8 mouse cellular contexts compared by ENCODE assay signal in the genomic region with DNA sequence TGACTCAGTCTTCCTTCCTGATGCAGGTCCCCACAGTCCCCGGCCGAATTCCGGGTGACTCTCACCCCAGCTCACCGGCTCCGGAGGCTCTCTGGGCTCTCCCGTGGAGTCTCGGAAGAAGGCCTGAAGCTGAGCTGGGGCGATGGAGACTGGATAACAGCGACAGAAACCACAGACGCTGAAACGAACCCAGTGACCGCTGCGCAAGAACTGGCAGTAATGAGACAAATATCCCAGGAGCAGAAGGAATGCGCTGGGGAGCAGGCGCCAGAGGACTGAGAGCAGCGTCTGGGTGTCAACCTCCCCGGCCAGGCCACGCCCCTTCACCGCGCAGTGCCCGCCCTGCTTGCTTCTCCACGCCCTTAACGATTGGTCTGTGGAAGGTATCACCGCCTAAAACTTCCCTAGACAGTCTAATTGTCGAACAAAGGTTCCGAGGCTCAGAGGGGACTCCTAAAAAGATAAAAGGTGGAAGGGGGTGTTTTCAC. TPM values are rescaled to one million over a fixed set of nuclear protein-coding genes. Genes with fewer than 3 reads are reported as not detected.
A peak's percentile ranks its signal among the peaks of the same experiment; 100 is the strongest.
DNase-seq lines count a peak whose midpoint lies in the region; ATAC-seq and TF ChIP-seq lines count a peak whose summit lies in the region.

A gene (minus strand): TSS at position 335 of the 488 bp plus-strand sequence.

- TF ChIP-seq POLR2A in CH12.LX (IDR thresholded peaks at IDR 0.05; ENCODE audit: low read depth, low read length) = peak; percentile 80

- ATAC-seq in forebrain, embryonic 11.5 days (replicated peaks; ENCODE audit: low FRiP score) = peak; percentile 97
- peak; percentile 98 for ATAC-seq in heart, embryonic 16.5 days (replicated peaks; ENCODE audit: extremely low read depth, insufficient read depth, low FRiP score)
- peak; percentile 90 for ATAC-seq in liver, embryonic 15.5 days (ENCODE audit: insufficient read depth)
- ATAC-seq in neural tube, embryonic 12.5 days (ENCODE audit: low FRiP score, low read depth) = peak; percentile 95

- no peaks in the 10 kb centered on the region for H3K9me3 ChIP-seq in CH12.LX (replicated peaks; ENCODE audit: low read length)
- no peaks in the 10 kb centered on the region for H3K9me3 ChIP-seq in forebrain, embryonic 11.5 days (ENCODE audit: control insufficient read depth, low read length)
- H3K9me3 ChIP-seq in heart, embryonic 16.5 days (replicated peaks; ENCODE audit: control insufficient read depth, low read length) = no peaks in the 10 kb centered on the region
- H3K9me3 ChIP-seq in liver, embryonic 15.5 days (replicated peaks) = no peaks in the 10 kb centered on the region
- H3K9me3 ChIP-seq in neural tube, embryonic 12.5 days = no peaks in the 10 kb centered on the region

- H3K27ac ChIP-seq in CH12.LX (ENCODE audit: insufficient read depth, low read depth) = no peak within 1 kb of the TSS; the same call in 1 of the 2 replicates
- H3K27ac ChIP-seq in forebrain, embryonic 11.5 days (ENCODE audit: low read depth, low read length) = no peak within 1 kb of the TSS
- H3K27ac ChIP-seq in heart, embryonic 16.5 days (ENCODE audit: low read length) = peak within 1 kb of the TSS; percentile 93
- H3K27ac ChIP-seq in liver, embryonic 15.5 days (replicated peaks) = peak within 1 kb of the TSS; percentile 91
- peak within 1 kb of the TSS; percentile 29; the same call in 1 of the 2 replicates for H3K27ac ChIP-seq in neural tube, embryonic 12.5 days

- peak within 1 kb of the TSS; percentile 66 to 93 (median 78) for H3K4me3 ChIP-seq in CH12.LX (replicated peaks in 1 of 3; ENCODE audit: low read depth in 2 of 3, low read length in 2 of 3, poor library complexity in 1 of 3)
- H3K4me3 ChIP-seq in forebrain, embryonic 11.5 days (ENCODE audit: low read depth, low read length) = peak within 1 kb of the TSS; percentile 38
- H3K4me3 ChIP-seq in heart, embryonic 16.5 days (ENCODE audit: low read length) = peak within 1 kb of the TSS; percentile 69
- H3K4me3 ChIP-seq in liver, embryonic 15.5 days (replicated peaks) = peak within 1 kb of the TSS; percentile 74
- H3K4me3 ChIP-seq in neural tube, embryonic 12.5 days = peak within 1 kb of the TSS; percentile 35

- peak within 1 kb of the TSS; percentile 84 for H3K4me2 ChIP-seq in CH12.LX (ENCODE audit: insufficient read depth, low read depth, poor library complexity, severe bottlenecking)
- peak within 1 kb of the TSS; percentile 58 for H3K4me2 ChIP-seq in forebrain, embryonic 11.5 days (ENCODE audit: low read depth, low read length, severe bottlenecking)
- peak within 1 kb of the TSS; percentile 72 for H3K4me2 ChIP-seq in heart, embryonic 16.5 days (ENCODE audit: low read depth, low read length)
- peak within 1 kb of the TSS; percentile 77 for H3K4me2 ChIP-seq in liver, embryonic 15.5 days
- H3K4me2 ChIP-seq in neural tube, embryonic 12.5 days (replicated peaks) = peak within 1 kb of the TSS; percentile 65

- peaks cover 23 to 51% of the 10 kb centered on the region in 2 experiments for H3K4me1 ChIP-seq in CH12.LX (ENCODE audit: control insufficient read depth in 1 of 2, insufficient read depth in 2 of 2)
- H3K4me1 ChIP-seq in forebrain, embryonic 11.5 days (replicated peaks; ENCODE audit: control insufficient read depth, insufficient read depth, low read length) = no peaks in the 10 kb centered on the region
- peaks cover 16% of the 10 kb centered on the region for H3K4me1 ChIP-seq in heart, embryonic 16.5 days (ENCODE audit: control insufficient read depth, insufficient read depth, low read length)
- H3K4me1 ChIP-seq in liver, embryonic 15.5 days (replicated peaks) = peaks cover 42% of the 10 kb centered on the region
- no peaks in the 10 kb centered on the region for H3K4me1 ChIP-seq in neural tube, embryonic 12.5 days

- H3K27me3 ChIP-seq in CH12.LX (replicated peaks) = no peaks in the 10 kb centered on the region
- no peaks in the 10 kb centered on the region for H3K27me3 ChIP-seq in forebrain, embryonic 11.5 days (ENCODE audit: control insufficient read depth, insufficient read depth, low read length)
- H3K27me3 ChIP-seq in heart, embryonic 16.5 days (ENCODE audit: control insufficient read depth, insufficient read depth, low read length) = no peaks in the 10 kb centered on the region
- no peaks in the 10 kb centered on the region for H3K27me3 ChIP-seq in liver, embryonic 15.5 days
- H3K27me3 ChIP-seq in neural tube, embryonic 12.5 days (replicated peaks) = no peaks in the 10 kb centered on the region

- no peak for TF ChIP-seq EP300 in CH12.LX (IDR thresholded peaks at IDR 0.05; ENCODE audit: low read length)

- WGBS in forebrain, embryonic 11.5 days = under 1% methylated on average over 26 of the region's 26 CpGs
- WGBS in heart, embryonic 16.5 days = under 1% methylated on average over 26 of the region's 26 CpGs
- under 1% methylated on average over 26 of the region's 26 CpGs for WGBS in liver, embryonic 15.5 days (ENCODE audit: insufficient replicate concordance)
- under 1% methylated on average over 26 of the region's 26 CpGs for WGBS in neural tube, embryonic 12.5 days

- no peak for TF ChIP-seq CTCF in CH12.LX (conservative IDR thresholded peaks at IDR 0.05 in 1 of 2, IDR thresholded peaks at IDR 0.05 in 1 of 2; ENCODE audit: low read depth in 2 of 2, low read length in 2 of 2)

- DNase-seq in CH12.LX (ENCODE audit: extremely low read depth) = peak; percentile 91
- DNase-seq in c-Kit-positive CD71-positive TER-119-negative erythroid progenitor cells, embryonic 14.5 days (ENCODE audit: low read depth) = peak; percentile 94
- DNase-seq in forebrain, embryonic 11.5 days (ENCODE audit: low spot score) = peak; percentile 94
- peak; percentile 96 to 98 for DNase-seq in kidney, postnatal 36 days
- peak; percentile 79 for DNase-seq in telencephalon, adult 2 months (ENCODE audit: low read depth, low spot score)

- peak within 1 kb of the TSS; percentile 89 for H3K9ac ChIP-seq in CH12.LX (ENCODE audit: insufficient read depth, low read depth)
- H3K9ac ChIP-seq in forebrain, embryonic 11.5 days (ENCODE audit: low read length) = peak within 1 kb of the TSS; percentile 66
- peak within 1 kb of the TSS; percentile 83 for H3K9ac ChIP-seq in heart, embryonic 16.5 days (ENCODE audit: low read length)
- peak within 1 kb of the TSS; percentile 80 for H3K9ac ChIP-seq in liver, embryonic 15.5 days
- peak within 1 kb of the TSS; percentile 58 for H3K9ac ChIP-seq in neural tube, embryonic 12.5 days

- H3K79me2 ChIP-seq in CH12.LX (replicated peaks; ENCODE audit: control insufficient read depth, extremely low read depth, insufficient read depth, poor library complexity, severe bottlenecking) = peaks cover 15% of the 10 kb centered on the region

- dilution Hi-C loops in CH12.LX (cut with MboI; ENCODE audit: extremely low pct_ligation_motif_present, extremely low pct_unique_long_range_greater_than_20kb, low sequenced_read_pairs) = no loop called here

- in situ Hi-C loops in CH12.LX (cut with MboI; ENCODE audit: low pct_ligation_motif_present, low pct_unique_long_range_greater_than_20kb, low sequenced_read_pairs) = no loop called here

- H3K36me3 ChIP-seq in CH12.LX (replicated peaks in 1 of 2; ENCODE audit: control insufficient read depth in 1 of 2, insufficient read depth in 1 of 2, low read length in 1 of 2) = peaks cover 0 to 6% of the 10 kb centered on the region in 2 experiments
- H3K36me3 ChIP-seq in forebrain, embryonic 11.5 days (ENCODE audit: control insufficient read depth, insufficient read depth, low read length) = no peaks in the 10 kb centered on the region
- no peaks in the 10 kb centered on the region for H3K36me3 ChIP-seq in heart, embryonic 16.5 days (ENCODE audit: control insufficient read depth, insufficient read depth)
- peaks cover 3% of the 10 kb centered on the region for H3K36me3 ChIP-seq in liver, embryonic 15.5 days (replicated peaks)
- no peaks in the 10 kb centered on the region for H3K36me3 ChIP-seq in neural tube, embryonic 12.5 days

- TF ChIP-seq RAD21 in CH12.LX (IDR thresholded peaks at IDR 0.05; ENCODE audit: low read depth, low read length) = no peak

TF ChIP-seq in CH12.LX, 34 proteins besides CTCF, POLR2A, EP300 and RAD21:
- TF ChIP-seq CHD1 (IDR thresholded peaks at IDR 0.05; ENCODE audit: low read depth, low read length) = no peak
- TF ChIP-seq HCFC1 (IDR thresholded peaks at IDR 0.05; ENCODE audit: low read depth, low read length) = peak; percentile 84
- peak; percentile 85 for TF ChIP-seq TBP (conservative IDR thresholded peaks at IDR 0.05; ENCODE audit: low read depth, low read length)
- TF ChIP-seq JUND (conservative IDR thresholded peaks at IDR 0.05; ENCODE audit: low read depth, low read length) = no peak
- TF ChIP-seq TCF12 (IDR thresholded peaks at IDR 0.05; ENCODE audit: low read depth, low read length) = peak; percentile 65; the same call in 1 of the 2 replicates
- TF ChIP-seq MAX (IDR thresholded peaks at IDR 0.05; ENCODE audit: low read length) = no peak
- peak; percentile 39; the same call in 1 of the 2 replicates for TF ChIP-seq MEF2A (IDR thresholded peaks at IDR 0.05; ENCODE audit: borderline replicate concordance, low read depth, low read length)
- no peak for TF ChIP-seq ZKSCAN1 (IDR thresholded peaks at IDR 0.05; ENCODE audit: borderline replicate concordance, low read depth, low read length)
- no peak for TF ChIP-seq MAFK (IDR thresholded peaks at IDR 0.05; ENCODE audit: insufficient replicate concordance, low read length)
- no peak for TF ChIP-seq BHLHE40 (IDR thresholded peaks at IDR 0.05; ENCODE audit: low read depth, low read length)
- TF ChIP-seq IRF4 (IDR thresholded peaks at IDR 0.05; ENCODE audit: low read depth, low read length) = 0 out of 2 replicates have a peak, but pooled peaks have one; percentile 31
- no peak for TF ChIP-seq MYC (IDR thresholded peaks at IDR 0.05; ENCODE audit: low read depth, low read length)
- TF ChIP-seq MAZ (IDR thresholded peaks at IDR 0.05; ENCODE audit: low read depth, low read length) = no peak
- TF ChIP-seq NELFE (IDR thresholded peaks at IDR 0.05; ENCODE audit: low read depth, low read length) = peak; percentile 71
- peak; percentile 74 for TF ChIP-seq NRF1 (IDR thresholded peaks at IDR 0.05; ENCODE audit: low read depth, low read length)
- no peak for TF ChIP-seq ZMIZ1 (IDR thresholded peaks at IDR 0.05; ENCODE audit: low read depth, low read length)
- no peak for TF ChIP-seq KAT2A (IDR thresholded peaks at IDR 0.05; ENCODE audit: insufficient replicate concordance, low read length)
TF ChIP-seq in CH12.LX: peak in this region for 7.

RNA-seq across cellular contexts. Expression of the gene that starts here (rescaled TPM):
- 8.5 and 9.1 TPM in 2 replicates for total RNA-seq in CH12.LX (2012; rRNA removed)
- 8.9 and 11.0 TPM in 2 replicates for total RNA-seq in CH12.LX (2014; rRNA removed)
- polyA plus RNA-seq in CH12.LX (2012; ENCODE audit: insufficient read length, low read depth) = 11.2 and 11.5 TPM in 2 replicates
- 1.2 and 2.3 TPM in 2 replicates for polyA plus RNA-seq in forebrain, embryonic 11.5 days (2014; fragmentation: Nextera tagmentation; extraction: Ambion mirVana)
- 4.7 and 5.2 TPM in 2 replicates for polyA plus RNA-seq in heart, embryonic 16.5 days (2015; fragmentation: Nextera tagmentation; extraction: Ambion mirVana)
- 4.9 and 5.4 TPM in 2 replicates for polyA plus RNA-seq in liver, embryonic 15.5 days (2015; fragmentation: Nextera tagmentation; extraction: Ambion mirVana)
- polyA plus RNA-seq in neural tube, embryonic 12.5 days (2016; fragmentation: Nextera tagmentation; extraction: Ambion mirVana) = 1.3 and 2.2 TPM in 2 replicates

Comparison
In these comparisons a context has a peak if more than half of its experiments do, and no peak if none do; other contexts are left out.
1. H3K27ac ChIP-seq: peak in heart, embryonic 16.5 days (single experiment), liver, embryonic 15.5 days (single experiment) and neural tube, embryonic 12.5 days (single experiment); none in CH12.LX (single experiment) and forebrain, embryonic 11.5 days (single experiment).
2. Peak in every context shown above with its lines, with median percentiles within 50 percentile points of each other: DNase-seq, H3K4me2 ChIP-seq, H3K4me3 ChIP-seq, H3K9ac ChIP-seq and ATAC-seq.